24 mouse cellular contexts compared by ENCODE assay signal in the genomic region with DNA sequence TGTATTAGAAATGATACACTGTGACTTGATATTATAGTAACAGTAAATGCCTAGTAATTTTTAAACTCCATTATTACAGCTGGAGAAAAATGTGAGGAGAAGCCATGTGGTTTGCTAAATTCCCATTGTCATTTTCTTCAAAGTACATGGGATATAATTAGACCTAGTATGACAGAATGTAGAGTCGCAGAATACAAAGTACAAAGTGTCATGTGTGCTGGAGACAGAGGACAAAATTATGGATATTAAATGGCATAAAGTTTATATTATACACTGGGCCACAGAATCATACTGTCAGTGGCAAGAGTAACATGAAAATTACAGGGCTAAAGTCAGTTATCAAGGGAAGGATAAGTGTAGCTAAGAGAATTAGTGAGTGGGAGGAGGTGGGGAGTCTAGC. TPM values are rescaled to one million over a fixed set of nuclear protein-coding genes. Genes with fewer than 3 reads are reported as not detected.
A peak's percentile ranks its signal among the peaks of the same experiment; 100 is the strongest.
DNase-seq lines count a peak whose midpoint lies in the region; ATAC-seq and TF ChIP-seq lines count a peak whose summit lies in the region.
"Had no signal": no experiment of that assay in that cellular context is flagged by ENCODE, and none has a peak within 500 bp of the region (broad histone marks: within the 10 kb centered on the region; RNA-seq: fewer than 3 reads in every experiment).

No protein-coding gene starts in this region.

- H3K4me3 ChIP-seq in forebrain, embryonic 13.5 days: no peak overlapping the region
- H3K4me3 ChIP-seq in forebrain, embryonic 11.5 days (ENCODE audit: low read depth, low read length): no peak overlapping the region
- H3K4me3 ChIP-seq in forebrain, embryonic 16.5 days (replicated peaks; ENCODE audit: low read length): no peak overlapping the region
- no peak overlapping the region for H3K4me3 ChIP-seq in forebrain, embryonic 14.5 days (ENCODE audit: low read depth, low read length)
- H3K4me3 ChIP-seq: embryonic facial prominence, embryonic 12.5 days had no signal

- H3K9ac ChIP-seq in forebrain, embryonic 13.5 days: no peak overlapping the region
- no peak overlapping the region for H3K9ac ChIP-seq in forebrain, embryonic 11.5 days (ENCODE audit: low read length)
- H3K9ac ChIP-seq in forebrain, embryonic 16.5 days (replicated peaks; ENCODE audit: low read depth, low read length): no peak overlapping the region
- no peak overlapping the region for H3K9ac ChIP-seq in forebrain, embryonic 14.5 days (ENCODE audit: low read length)
- H3K9ac ChIP-seq: embryonic facial prominence, embryonic 12.5 days had no signal

- peak; percentile 43; the same call in 1 of the 2 replicates for ATAC-seq in forebrain, embryonic 13.5 days
- no peak for ATAC-seq in forebrain, embryonic 11.5 days (replicated peaks; ENCODE audit: low FRiP score)
- peak; percentile 82 for ATAC-seq in forebrain, embryonic 16.5 days
- no peak for ATAC-seq in forebrain, embryonic 14.5 days

- no peak for TF ChIP-seq POLR2A in brain, embryonic 14.5 days (IDR thresholded peaks at IDR 0.05; ENCODE audit: borderline replicate concordance, extremely low read depth, insufficient read depth, insufficient read length, poor library complexity, severe bottlenecking)

- H3K4me1 ChIP-seq in forebrain, embryonic 13.5 days: no peaks in the 10 kb centered on the region
- H3K4me1 ChIP-seq in forebrain, embryonic 11.5 days (replicated peaks; ENCODE audit: control insufficient read depth, insufficient read depth, low read length): no peaks in the 10 kb centered on the region
- no peaks in the 10 kb centered on the region for H3K4me1 ChIP-seq in forebrain, embryonic 16.5 days (replicated peaks; ENCODE audit: control insufficient read depth, insufficient read depth, low read length)
- no peaks in the 10 kb centered on the region for H3K4me1 ChIP-seq in forebrain, embryonic 14.5 days (ENCODE audit: control insufficient read depth, insufficient read depth, low read length)
- H3K4me1 ChIP-seq: embryonic facial prominence, embryonic 12.5 days had no signal

- TF ChIP-seq CTCF in brain, embryonic 14.5 days (IDR thresholded peaks at IDR 0.05; ENCODE audit: borderline replicate concordance, extremely low read depth, insufficient read depth, insufficient read length): no peak

- H3K27ac ChIP-seq in forebrain, embryonic 13.5 days: no peak overlapping the region
- H3K27ac ChIP-seq in forebrain, embryonic 11.5 days (ENCODE audit: low read depth, low read length): no peak overlapping the region
- no peak overlapping the region for H3K27ac ChIP-seq in forebrain, embryonic 16.5 days (ENCODE audit: low read length)
- H3K27ac ChIP-seq in forebrain, embryonic 14.5 days (ENCODE audit: low read depth, low read length): no peak overlapping the region
- H3K27ac ChIP-seq: embryonic facial prominence, embryonic 12.5 days had no signal

- H3K9me3 ChIP-seq in forebrain, embryonic 13.5 days (replicated peaks): no peaks in the 10 kb centered on the region
- no peaks in the 10 kb centered on the region for H3K9me3 ChIP-seq in forebrain, embryonic 11.5 days (ENCODE audit: control insufficient read depth, low read length)
- no peaks in the 10 kb centered on the region for H3K9me3 ChIP-seq in forebrain, embryonic 16.5 days (ENCODE audit: control insufficient read depth, low read length)
- H3K9me3 ChIP-seq in forebrain, embryonic 14.5 days (replicated peaks; ENCODE audit: control insufficient read depth, low read length): no peaks in the 10 kb centered on the region
- H3K9me3 ChIP-seq: embryonic facial prominence, embryonic 12.5 days had no signal

- no peak for DNase-seq in forebrain, embryonic 11.5 days (ENCODE audit: low spot score)
- no peak for DNase-seq in forebrain, embryonic 14.5 days (ENCODE audit: low spot score)
- DNase-seq in brain, adult 2 months (ENCODE audit: low read depth, low spot score): peak; percentile 14
- DNase-seq in brain, embryonic 14.5 days (ENCODE audit: low read depth): peak; percentile 31
- DNase-seq in gastrocnemius, postnatal 25 days: no peak
- DNase-seq in kidney, postnatal 4 days: no peak
- DNase-seq: adrenal gland, adult 2 months; adrenal gland, postnatal 10 days; adrenal gland, postnatal 25 days; cerebellum, adult 11 months; cerebellum, adult 18-20 months; cerebellum, adult 8-10 months; cerebellum, adult 9-11 months; cerebellum, postnatal 14 days; cerebellum, postnatal 36 days; embryo, embryonic 11 days had no signal

- WGBS in forebrain, embryonic 13.5 days: 79% methylated on average over 1 of the region's 1 CpGs
- WGBS in forebrain, embryonic 11.5 days: 81% methylated on average over 1 of the region's 1 CpGs
- WGBS in forebrain, embryonic 16.5 days: 81% methylated on average over 1 of the region's 1 CpGs
- WGBS in forebrain, embryonic 14.5 days: 89% methylated on average over 1 of the region's 1 CpGs

- no peak overlapping the region for H3K4me2 ChIP-seq in forebrain, embryonic 13.5 days
- no peak overlapping the region for H3K4me2 ChIP-seq in forebrain, embryonic 11.5 days (ENCODE audit: low read depth, low read length, severe bottlenecking)
- no peak overlapping the region for H3K4me2 ChIP-seq in forebrain, embryonic 16.5 days (ENCODE audit: low read length)
- no peak overlapping the region for H3K4me2 ChIP-seq in forebrain, embryonic 14.5 days (ENCODE audit: low read length)
- H3K4me2 ChIP-seq: embryonic facial prominence, embryonic 12.5 days had no signal

- no peaks in the 10 kb centered on the region for H3K36me3 ChIP-seq in forebrain, embryonic 13.5 days (ENCODE audit: poor library complexity, severe bottlenecking)
- H3K36me3 ChIP-seq in forebrain, embryonic 11.5 days (ENCODE audit: control insufficient read depth, insufficient read depth, low read length): no peaks in the 10 kb centered on the region
- H3K36me3 ChIP-seq in forebrain, embryonic 16.5 days (ENCODE audit: control insufficient read depth, insufficient read depth): no peaks in the 10 kb centered on the region
- no peaks in the 10 kb centered on the region for H3K36me3 ChIP-seq in forebrain, embryonic 14.5 days (ENCODE audit: control insufficient read depth, insufficient read depth, low read length)
- H3K36me3 ChIP-seq: embryonic facial prominence, embryonic 12.5 days had no signal

- H3K27me3 ChIP-seq in forebrain, embryonic 13.5 days: no peaks in the 10 kb centered on the region
- H3K27me3 ChIP-seq in forebrain, embryonic 11.5 days (ENCODE audit: control insufficient read depth, insufficient read depth, low read length): no peaks in the 10 kb centered on the region
- H3K27me3 ChIP-seq in forebrain, embryonic 16.5 days (replicated peaks; ENCODE audit: control insufficient read depth, insufficient read depth, low read length): no peaks in the 10 kb centered on the region
- H3K27me3 ChIP-seq in forebrain, embryonic 14.5 days (replicated peaks; ENCODE audit: control insufficient read depth, insufficient read depth, low read length): no peaks in the 10 kb centered on the region
- H3K27me3 ChIP-seq: embryonic facial prominence, embryonic 12.5 days had no signal

RNA-seq across cellular contexts. Expression of a gene that starts 24.7 kb away (rescaled TPM):
- polyA plus RNA-seq in forebrain, embryonic 13.5 days (2015; fragmentation: Nextera tagmentation; extraction: Ambion mirVana): not detected in 2 replicates
- polyA plus RNA-seq in forebrain, embryonic 11.5 days (2014; fragmentation: Nextera tagmentation; extraction: Ambion mirVana): not detected in 2 replicates
- polyA plus RNA-seq in forebrain, embryonic 16.5 days (2015; fragmentation: Nextera tagmentation; extraction: Ambion mirVana): not detected in 2 replicates
- not detected in 2 replicates for polyA plus RNA-seq in forebrain, embryonic 14.5 days (2014; fragmentation: Nextera tagmentation; extraction: Ambion mirVana)
- polyA plus RNA-seq in brain, embryonic 14.5 days (2012; rRNA removed): not detected in 2 replicates
- under 1 TPM; 0.20 to 0.24 TPM for total RNA-seq in gastrocnemius, postnatal 25 days (2021)
- total RNA-seq: adrenal gland, adult 2 months; adrenal gland, postnatal 10 days; adrenal gland, postnatal 25 days; adrenal gland, postnatal 4 days; common myeloid progenitor, adult 5-6 weeks; ES-E14; MEL had no signal
- polyA plus RNA-seq: adrenal gland, adult 2 months; C2C12; embryonic facial prominence, embryonic 12.5 days had no signal

RNA-seq across cellular contexts. Expression of a gene that starts 30.3 kb away (rescaled TPM):
- polyA plus RNA-seq in forebrain, embryonic 13.5 days (2015; fragmentation: Nextera tagmentation; extraction: Ambion mirVana): 60.2 and 73.5 TPM in 2 replicates
- 45.9 and 47.6 TPM in 2 replicates for polyA plus RNA-seq in forebrain, embryonic 11.5 days (2014; fragmentation: Nextera tagmentation; extraction: Ambion mirVana)
- 98.3 and 108 TPM in 2 replicates for polyA plus RNA-seq in forebrain, embryonic 16.5 days (2015; fragmentation: Nextera tagmentation; extraction: Ambion mirVana)
- polyA plus RNA-seq in forebrain, embryonic 14.5 days (2014; fragmentation: Nextera tagmentation; extraction: Ambion mirVana): 49.2 and 63.6 TPM in 2 replicates
- 13.8 and 24.1 TPM in 2 replicates for polyA plus RNA-seq in brain, embryonic 14.5 days (2012; rRNA removed)
- total RNA-seq in gastrocnemius, postnatal 25 days (2021): 10 to 100 TPM; 12.7 to 17.0 TPM
- total RNA-seq: MEL had no signal

Comparison
In these comparisons a context has a peak if more than half of its experiments do, and no peak if none do; other contexts are left out.
1. ATAC-seq: peak in forebrain, embryonic 13.5 days (single experiment) and forebrain, embryonic 16.5 days (single experiment); none in forebrain, embryonic 11.5 days (single experiment) and forebrain, embryonic 14.5 days (single experiment).
2. DNase-seq: peak in brain, adult 2 months (single experiment) and brain, embryonic 14.5 days (single experiment); none in forebrain, embryonic 11.5 days (single experiment), forebrain, embryonic 14.5 days (single experiment), gastrocnemius, postnatal 25 days (single experiment) and kidney, postnatal 4 days (0 of 2).